Mouse (Mus musculus) liver, adult 2 months (tissue): ENCODE data around the gene Cryzl2. TPM values are rescaled to one million over a fixed set of nuclear protein-coding genes. Genes with fewer than 3 reads are reported as not detected.

Experiments
- DNase-seq: peaks from one replicate; pipeline ENCODE4 v3.0.0-alpha.2; 2011; ENCODE audit warnings: low read depth, low spot score; ENCODE audit errors: extremely low read depth
- H3K27ac ChIP-seq: fragments of 200-500 bp; replicated peaks from 2 replicates; pipeline ENCODE4 v1.5.1; 2012; ENCODE audit warnings: low read depth, mild to moderate bottlenecking, control low read depth, inconsistent platforms, low read length; ENCODE audit not compliant: insufficient read depth
- H3K27me3 ChIP-seq: fragments of 200-500 bp; 2 replicates; pipeline ENCODE4 v1.6.1; 2012; ENCODE audit warnings: mild to moderate bottlenecking, moderate library complexity, low read length, inconsistent platforms; ENCODE audit not compliant: control insufficient read depth, insufficient read depth
- H3K36me3 ChIP-seq: fragments of 200-500 bp; 2 replicates; pipeline ENCODE4 v1.6.1; 2012; ENCODE audit warnings: low read length, inconsistent platforms; ENCODE audit not compliant: control insufficient read depth, insufficient read depth
- H3K4me1 ChIP-seq: fragments of 200-500 bp; 2 replicates; pipeline ENCODE4 v1.6.1; 2011; ENCODE audit warnings: low read length; ENCODE audit not compliant: control insufficient read depth, insufficient read depth
- H3K4me3 ChIP-seq: fragments of 200-500 bp; 2 replicates; pipeline ENCODE4 v1.5.1; 2011; ENCODE audit warnings: low read depth, mild to moderate bottlenecking, control low read depth, low read length, moderate library complexity; ENCODE audit not compliant: insufficient read depth
- H3K79me2 ChIP-seq: fragments of 200-500 bp; 2 replicates; pipeline ENCODE4 v1.6.1; 2012; ENCODE audit warnings: inconsistent platforms, mild to moderate bottlenecking, low read length, moderate library complexity; ENCODE audit not compliant: control insufficient read depth, insufficient read depth
- H3K9ac ChIP-seq: fragments of 200-500 bp; 2 replicates; pipeline ENCODE4 v1.6.1; 2012; ENCODE audit warnings: low read depth, mild to moderate bottlenecking, control low read depth, inconsistent platforms, low read length
- CTCF ChIP-seq: fragments of 200-500 bp; IDR thresholded peaks from 2 replicates; pipeline ENCODE4 v1.5.1; 2011; ENCODE audit warnings: low read depth, low read length, control low read depth
- POLR2A ChIP-seq: fragments of 200-500 bp; IDR thresholded peaks from 2 replicates; pipeline ENCODE4 v1.6.1; 2011; ENCODE audit warnings: low read length, control low read depth; ENCODE audit not compliant: insufficient read depth; ENCODE audit errors: extremely low read depth
- WGBS: fragments of 180-500 bp; shearing (Covaris S2); methylation state at CpG from one replicate; pipeline ENCODE4 v1.1.7; 2018; 5-methylcytosine and 5-hydroxymethylcytosine counted together
- polyA plus RNA-seq: library from polyadenylated mRNA; depleted of rRNA; stranded (reverse); fragments of >200 nt; gene quantifications from 2 replicates; pipeline ENCODE4 v1.2.3, GENCODE M21; 2012
- total RNA-seq: library from RNA; depleted of rRNA; stranded (reverse); fragments of >200 nt; gene quantifications from 2 replicates; pipeline ENCODE4 v1.2.3, GENCODE M21; 2014

Gene Cryzl2
- total and polyA plus RNA-seq, 2 experiments, result 22.7 to 31.0 TPM

DNA sequence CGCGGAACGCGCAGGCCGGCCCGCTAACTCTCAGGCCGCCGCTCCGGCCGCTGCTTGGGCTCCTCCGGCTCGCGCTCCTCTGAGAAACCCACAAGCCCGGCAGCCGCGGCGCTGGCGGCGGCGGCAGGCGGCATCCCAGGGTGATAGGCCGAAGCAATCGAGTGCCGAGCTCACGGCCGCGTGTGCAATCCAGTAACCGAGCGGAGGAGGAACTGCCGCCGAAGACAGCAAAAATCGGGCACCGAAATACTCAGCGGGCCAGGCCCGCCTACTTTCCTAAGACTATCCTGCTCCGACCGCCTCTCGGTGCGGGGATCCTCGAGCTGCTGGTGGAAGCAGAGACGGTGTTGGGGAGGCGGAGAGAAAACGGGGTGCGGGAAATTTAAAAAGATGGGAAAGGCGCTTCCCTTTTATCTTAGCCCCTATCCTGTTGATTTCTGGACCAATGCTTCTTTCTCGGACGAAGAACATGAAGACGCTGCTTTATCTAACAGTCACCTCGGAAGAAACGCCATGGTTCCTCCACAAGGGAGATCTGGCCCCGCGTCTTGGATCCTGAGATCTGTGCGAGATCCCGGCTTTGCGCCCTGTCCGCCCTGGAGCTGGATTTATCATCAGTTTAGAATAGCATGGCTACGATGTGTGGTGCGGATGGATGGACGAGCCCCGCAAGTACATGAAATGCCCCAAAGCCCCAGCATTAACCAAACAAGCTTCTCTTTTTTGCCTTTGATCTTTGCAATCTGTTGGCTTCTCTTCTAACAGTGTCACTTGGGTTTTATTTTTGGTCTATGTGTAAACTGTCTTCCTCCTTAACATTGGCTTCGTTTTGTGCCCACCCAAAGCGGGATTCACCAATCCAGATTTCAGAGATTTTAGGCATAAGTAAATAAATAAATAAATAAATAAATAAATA, 45.7 kb upstream of the Cryzl2 start, which contains the start of gene Rasal2:
TSS of gene Rasal2 (minus strand) at position 142 of the 916 bp plus-strand sequence.
- Histone ChIP-seq H3K27me3 (no peaks in the 10 kb centered on the region), H3K4me1 (no peaks in the 10 kb centered on the region; the same call in 1 of the 2 replicates), H3K36me3 (no peaks in the 10 kb centered on the region), H3K9ac (peak within 1 kb of the TSS; percentile 88), H3K79me2 (peaks cover 3% of the 10 kb centered on the region; the same call in 1 of the 2 replicates), H3K27ac (peak within 1 kb of the TSS; percentile 56), H3K4me3 (peak within 1 kb of the TSS; percentile 64)
- WGBS, result under 1% methylated on average over 62 of the region's 62 CpGs
- TF ChIP-seq CTCF (no peak), POLR2A (0 out of 2 replicates have a peak, but pooled peaks have one; percentile 21)
- peak; percentile 92 for DNase-seq

DNA sequence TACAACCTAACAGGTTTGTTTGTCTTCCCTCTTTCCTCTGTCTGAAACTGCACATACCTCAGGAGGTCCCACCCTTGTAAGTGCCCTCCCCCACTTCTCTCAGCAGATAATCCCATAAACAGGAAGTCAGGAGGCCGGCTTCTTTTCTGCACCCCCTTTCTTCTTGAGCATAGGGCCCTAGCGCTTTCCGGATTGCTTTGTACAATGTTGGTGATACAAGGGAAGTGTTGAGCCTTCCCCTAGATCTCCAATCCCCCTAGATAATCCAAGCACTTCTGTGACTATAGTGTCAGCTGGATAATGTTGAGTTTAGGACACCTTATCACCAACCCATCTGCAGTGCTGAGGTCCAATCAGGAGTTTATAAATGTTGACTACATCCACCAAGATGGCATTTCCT, 42.6 kb upstream of the Cryzl2 start:
- H3K4me1 ChIP-seq, result no peaks in the 10 kb centered on the region
- 60% methylated on average over 3 of the region's 3 CpGs for WGBS
- H3K27ac ChIP-seq, result peak overlapping the region; percentile 25; the same call in 1 of the 2 replicates
- peaks cover 4% of the 10 kb centered on the region; the same call in 1 of the 2 replicates for H3K36me3 ChIP-seq
- no peak overlapping the region for H3K9ac ChIP-seq
- H3K27me3 ChIP-seq, result no peaks in the 10 kb centered on the region
- H3K79me2 ChIP-seq, result no peaks in the 10 kb centered on the region
- no peak for DNase-seq
- no peak for TF ChIP-seq CTCF
- TF ChIP-seq POLR2A, result no peak
- H3K4me3 ChIP-seq, result no peak overlapping the region

DNA sequence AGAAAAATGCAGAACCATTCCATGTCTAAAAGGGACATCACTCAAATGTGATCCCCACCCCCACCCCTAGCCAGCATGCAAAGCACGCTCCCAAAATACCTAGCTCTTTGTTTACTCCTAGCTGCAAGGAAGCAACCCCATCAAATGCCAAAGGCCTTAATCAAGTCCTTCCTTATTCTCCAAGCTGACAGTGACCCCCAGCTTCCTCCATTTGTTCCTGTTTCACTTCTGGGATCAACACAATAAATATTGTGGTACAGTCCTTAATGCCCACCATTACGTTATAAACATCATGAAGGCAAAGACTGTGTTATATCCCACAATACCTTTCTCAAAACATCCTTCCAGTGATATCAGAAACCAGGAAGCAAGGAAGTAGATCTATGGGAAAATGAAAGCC, 41.7 kb upstream of the Cryzl2 start:
- Histone ChIP-seq H3K79me2 (no peaks in the 10 kb centered on the region), H3K27ac (peak overlapping the region; percentile 61), H3K9ac (no peak overlapping the region), H3K4me1 (no peaks in the 10 kb centered on the region), H3K4me3 (no peak overlapping the region), H3K27me3 (no peaks in the 10 kb centered on the region), H3K36me3 (peaks cover 4% of the 10 kb centered on the region; the same call in 1 of the 2 replicates)
- TF ChIP-seq POLR2A (no peak), CTCF (no peak)
- peak; percentile 27 for DNase-seq
- WGBS, result 78% methylated on average over 2 of the region's 2 CpGs

DNA sequence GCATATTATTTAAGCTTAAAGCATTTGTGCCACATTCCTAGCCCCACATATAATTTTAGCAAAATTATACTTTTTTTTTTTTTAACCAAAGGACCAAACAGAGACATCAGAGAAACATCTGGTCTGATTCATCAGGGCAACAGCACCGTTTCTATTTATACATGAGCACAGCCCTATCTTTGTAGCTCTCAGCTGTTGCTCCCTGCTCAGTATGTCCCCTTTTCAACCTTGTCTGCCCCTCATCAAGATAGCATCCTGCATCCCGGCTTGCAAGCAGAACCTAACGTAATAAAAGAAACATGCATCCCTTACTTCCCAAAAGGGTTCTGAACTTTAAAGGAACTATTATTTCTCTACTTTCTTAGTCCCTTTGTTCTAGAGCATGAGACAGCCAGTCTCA, 41.0 kb upstream of the Cryzl2 start:
- TF ChIP-seq CTCF, result no peak
- no peak for TF ChIP-seq POLR2A
- 68% methylated on average over 3 of the region's 3 CpGs for WGBS
- peaks cover 4% of the 10 kb centered on the region; the same call in 1 of the 2 replicates for H3K36me3 ChIP-seq
- H3K27me3 ChIP-seq, result no peaks in the 10 kb centered on the region
- H3K27ac ChIP-seq, result peak overlapping the region; percentile 47
- H3K9ac ChIP-seq, result no peak overlapping the region
- no peak for DNase-seq
- no peaks in the 10 kb centered on the region for H3K4me1 ChIP-seq
- H3K79me2 ChIP-seq, result no peaks in the 10 kb centered on the region
- H3K4me3 ChIP-seq, result no peak overlapping the region

DNA sequence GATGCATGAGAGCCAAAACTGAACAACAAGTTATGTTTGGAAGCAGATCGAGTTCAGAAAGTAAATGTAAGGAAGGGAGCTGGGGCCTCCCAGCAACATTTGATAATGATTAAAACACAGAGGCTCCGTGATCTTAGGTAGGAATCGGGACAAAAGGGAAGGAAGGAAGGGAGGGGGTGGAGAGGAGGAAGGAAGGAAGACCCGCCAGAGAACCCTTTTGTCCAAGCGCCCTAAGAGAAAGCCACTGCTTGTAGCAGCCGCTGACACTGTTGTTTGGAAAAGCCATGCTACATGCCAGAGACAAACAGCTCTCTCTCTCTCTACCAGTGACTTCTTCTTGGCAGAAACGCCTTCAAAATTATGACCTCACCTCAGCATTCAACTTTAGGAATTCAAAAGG, 40.5 kb upstream of the Cryzl2 start:
- H3K79me2 ChIP-seq, result no peaks in the 10 kb centered on the region
- TF ChIP-seq CTCF (no peak), POLR2A (no peak)
- no peaks in the 10 kb centered on the region for H3K27me3 ChIP-seq
- DNase-seq, result no peak
- H3K9ac ChIP-seq, result no peak overlapping the region
- peak overlapping the region; percentile 47 for H3K27ac ChIP-seq
- peaks cover 4% of the 10 kb centered on the region; the same call in 1 of the 2 replicates for H3K36me3 ChIP-seq
- H3K4me3 ChIP-seq, result no peak overlapping the region
- H3K4me1 ChIP-seq, result no peaks in the 10 kb centered on the region
- WGBS, result 68% methylated on average over 7 of the region's 7 CpGs
